In the genomic region with DNA sequence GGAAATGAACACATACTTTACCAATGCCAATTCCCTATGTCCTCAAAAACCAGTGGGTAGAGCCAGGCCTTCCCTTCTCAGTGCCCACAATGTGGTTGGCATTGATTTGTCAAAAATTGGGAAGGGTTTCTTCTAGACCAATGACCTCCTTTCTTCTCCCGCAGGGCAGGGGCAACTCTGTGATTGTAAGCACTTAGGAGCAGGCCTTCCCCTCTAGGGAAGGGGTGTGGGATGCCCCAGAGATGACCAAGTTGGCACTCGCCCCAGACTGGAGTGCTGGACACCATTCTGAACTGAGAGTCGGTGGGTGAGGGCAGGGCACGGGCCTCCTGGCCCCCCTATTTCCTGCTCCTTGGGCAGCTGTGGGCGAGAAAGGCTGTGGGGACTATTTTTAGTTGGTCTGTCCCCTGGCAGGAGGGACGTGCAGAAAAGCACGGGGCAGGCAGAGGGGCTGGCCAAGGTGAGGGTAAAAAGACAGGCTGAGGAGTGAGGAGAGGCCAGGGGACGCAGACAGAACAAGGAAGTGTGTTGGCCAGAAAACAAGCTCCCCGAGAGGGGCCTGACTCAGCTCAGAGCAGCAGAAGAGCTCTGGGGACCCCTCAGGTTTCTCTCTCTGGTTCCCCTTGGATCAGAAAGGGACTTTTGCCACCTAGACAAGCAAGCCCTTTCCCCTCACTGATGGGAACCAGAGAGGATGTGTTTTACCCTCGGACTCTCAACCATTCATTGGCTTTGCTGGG, we compare ENCODE assay signal across 9 mouse cellular contexts. TPM values are rescaled to one million over a fixed set of nuclear protein-coding genes. Genes with fewer than 3 reads are reported as not detected.
A peak's percentile ranks its signal among the peaks of the same experiment; 100 is the strongest.
DNase-seq lines count a peak whose midpoint lies in the region; ATAC-seq and TF ChIP-seq lines count a peak whose summit lies in the region.
"Had no signal": no experiment of that assay in that cellular context is flagged by ENCODE, and none has a peak within 500 bp of the region (broad histone marks: within the 10 kb centered on the region; RNA-seq: fewer than 3 reads in every experiment).

No protein-coding gene starts in this region.

- no peak for TF ChIP-seq EP300 in liver, postnatal 0 days (IDR thresholded peaks at IDR 0.05; ENCODE audit: low read depth)

- WGBS in liver, postnatal 0 days (ENCODE audit: insufficient replicate concordance): 30% methylated on average over 10 of the region's 10 CpGs

- ATAC-seq in liver, postnatal 0 days: no peak
- no peak for ATAC-seq in erythroblast, adult 5-6 weeks (replicated peaks; ENCODE audit: low FRiP score, poor library complexity, severe bottlenecking)

- H3K4me3 ChIP-seq in liver, postnatal 0 days (ENCODE audit: low read depth, low read length): no peak overlapping the region

- peaks cover 18% of the 10 kb centered on the region for H3K27me3 ChIP-seq in liver, postnatal 0 days (ENCODE audit: insufficient read depth, low read length)

- no peaks in the 10 kb centered on the region for H3K36me3 ChIP-seq in liver, postnatal 0 days (replicated peaks; ENCODE audit: insufficient read depth, low read length)

- peak overlapping the region; percentile 7; the same call in 1 of the 2 replicates for H3K9ac ChIP-seq in liver, postnatal 0 days (replicated peaks)

- no peak overlapping the region for H3K4me2 ChIP-seq in liver, postnatal 0 days (ENCODE audit: low read depth, low read length)

- peak; percentile 7 for DNase-seq in kidney, adult 9 months
- no peak for DNase-seq in kidney, postnatal 14 days
- DNase-seq in cerebellum, adult 9-11 months: peak; percentile 74
- DNase-seq in heart, postnatal 10 days: peak; percentile 71 to 79
- no peak for DNase-seq in liver, postnatal 0 days
- DNase-seq in embryo, embryonic 11 days: no peak
- DNase-seq in left cerebral cortex, adult 9 months (ENCODE audit: low spot score in 2 of 2): no peak

- TF ChIP-seq CTCF in liver, postnatal 0 days (IDR thresholded peaks at IDR 0.05; ENCODE audit: low read depth): no peak

- intact Hi-C loops in heart, postnatal 10 days (cut with DNase I): loop anchor here (5.0 kb wide), 1 partner anchor 191 kb away; no protein-coding TSS in a partner anchor

- H3K27ac ChIP-seq in liver, postnatal 0 days (ENCODE audit: low read depth): no peak overlapping the region

- H3K9me3 ChIP-seq in liver, postnatal 0 days (ENCODE audit: low read length): no peaks in the 10 kb centered on the region

- H3K4me1 ChIP-seq in liver, postnatal 0 days (ENCODE audit: insufficient read depth): peaks cover 40% of the 10 kb centered on the region

RNA-seq across cellular contexts. Expression of gene Rara, which starts 3.3 kb away (rescaled TPM):
- 10 to 100 TPM; 31.9 to 33.0 TPM for total RNA-seq in heart, postnatal 10 days (2021)
- polyA plus RNA-seq in liver, postnatal 0 days (2015; fragmentation: Nextera tagmentation; extraction: Ambion mirVana): 5.4 and 5.6 TPM in 2 replicates
- total RNA-seq in erythroblast, adult 5-6 weeks (2015; ENCODE audit: low replicate concordance): 13.1 and 13.2 TPM in 2 replicates
- total RNA-seq in erythroblast, adult 5-6 weeks (2017; ENCODE audit: low replicate concordance): 2.8 TPM in 2 replicates

RNA-seq across cellular contexts. Expression of gene Cdc6, which starts 23.3 kb away (rescaled TPM):
- total RNA-seq in heart, postnatal 10 days (2021): 1 to 10 TPM; 3.3 to 3.6 TPM
- polyA plus RNA-seq in liver, postnatal 0 days (2015; fragmentation: Nextera tagmentation; extraction: Ambion mirVana): 19.1 and 22.3 TPM in 2 replicates
- 20.0 and 20.1 TPM in 2 replicates for total RNA-seq in erythroblast, adult 5-6 weeks (2015; ENCODE audit: low replicate concordance)
- 46.7 and 54.2 TPM in 2 replicates for total RNA-seq in erythroblast, adult 5-6 weeks (2017; ENCODE audit: low replicate concordance)

RNA-seq across cellular contexts. Expression of gene Gjd3, which starts 51.9 kb away (rescaled TPM):
- total RNA-seq in heart, postnatal 10 days (2021): 1 to 10 TPM; 1.3 to 2.0 TPM
- not detected in 2 replicates for polyA plus RNA-seq in liver, postnatal 0 days (2015; fragmentation: Nextera tagmentation; extraction: Ambion mirVana)
- not detected in 2 replicates for total RNA-seq in erythroblast, adult 5-6 weeks (2015; ENCODE audit: low replicate concordance)
- total RNA-seq in erythroblast, adult 5-6 weeks (2017; ENCODE audit: low replicate concordance): not detected in 2 replicates
- total RNA-seq: liver, adult 2 months had no signal
- polyA plus RNA-seq: liver, adult 2 months had no signal

Comparison
In these comparisons a context has a peak if more than half of its experiments do, and no peak if none do; other contexts are left out.
1. DNase-seq: peak in kidney, adult 9 months (single experiment), cerebellum, adult 9-11 months (single experiment) and heart, postnatal 10 days (2 of 2); none in kidney, postnatal 14 days (single experiment), liver, postnatal 0 days (single experiment), embryo, embryonic 11 days (single experiment) and left cerebral cortex, adult 9 months (0 of 2).
2. RNA of gene Cdc6, which starts 23.3 kb away (total RNA-seq): 20.0 to 54.2 TPM in erythroblast, adult 5-6 weeks; 3.3 to 3.6 TPM in heart, postnatal 10 days; every median in the first group is over 4 times any median in the second.